Mouse (Mus musculus): ENCODE measurements at regions not wholly inside any gene's neighbourhood (a gene's known extent, or its start where the extent isn't known, plus 50 kb on each side); places are given as distances from the start of the nearest gene placed in this dataset. TPM values are rescaled to one million over a fixed set of nuclear protein-coding genes. Genes with fewer than 3 reads are reported as not detected.
"Not testable (repeated sequence)": the region's sequence is repeated elsewhere in the genome, so short reads cannot be mapped to it uniquely, and the experiment has no call there.

GRCm38 (mm10) chr11:16638349-16638748, 113.7 kb upstream of the Egfr start:
- no peak for DNase-seq (ENCODE audit: low spot score in 2 of 2)

GRCm38 (mm10) chr11:16649599-16649998, 102.4 kb upstream of the Egfr start:
- DNase-seq (ENCODE audit: low spot score in 2 of 2), result no peak

- no peak for DNase-seq (ENCODE audit: low spot score in 2 of 2)
Observed at GRCm38 (mm10) chr11:16663806-16664205, 88.2 kb upstream of the Egfr start.

GRCm38 (mm10) chr11:16669453-16670251, 82.4 kb upstream of the Egfr start:
- DNase-seq (ENCODE audit: low spot score in 2 of 2), result no peak

GRCm38 (mm10) chr11:16670282-16670681, 81.7 kb upstream of the Egfr start:
- DNase-seq (ENCODE audit: low spot score in 2 of 2), result no peak

GRCm38 (mm10) chr11:16675951-16676350, 76.1 kb upstream of the Egfr start:
- DNase-seq (ENCODE audit: low spot score in 2 of 2), result not testable (repeated sequence)

- DNase-seq (ENCODE audit: low spot score in 2 of 2), result no peak
Observed at GRCm38 (mm10) chr11:16683538-16683937, 68.5 kb upstream of the Egfr start.

- DNase-seq (ENCODE audit: low spot score in 2 of 2), result no peak
Observed at GRCm38 (mm10) chr11:16695596-16695995, 56.4 kb upstream of the Egfr start.

GRCm38 (mm10) chr11:16696787-16697186, 55.2 kb upstream of the Egfr start:
- no peak for DNase-seq (ENCODE audit: low spot score in 2 of 2)

GRCm38 (mm10) chr11:16701826-16702225, 50.2 kb upstream of the Egfr start:
- DNase-seq (ENCODE audit: low spot score in 2 of 2), result no peak

Small RNA genes in the stretch of these regions (microRNA-seq; reads per million reads assigned to microRNA genes)
- gene Gm24714, result not detected

All from gastrocnemius, postnatal 4 days (tissue).